Mouse (Mus musculus): ENCODE results near the gene Srsf7.
"Not testable (repeated sequence)": the region's sequence is repeated elsewhere in the genome, so short reads cannot be mapped to it uniquely, and the experiment has no call there.

Gene Srsf7

DNA sequence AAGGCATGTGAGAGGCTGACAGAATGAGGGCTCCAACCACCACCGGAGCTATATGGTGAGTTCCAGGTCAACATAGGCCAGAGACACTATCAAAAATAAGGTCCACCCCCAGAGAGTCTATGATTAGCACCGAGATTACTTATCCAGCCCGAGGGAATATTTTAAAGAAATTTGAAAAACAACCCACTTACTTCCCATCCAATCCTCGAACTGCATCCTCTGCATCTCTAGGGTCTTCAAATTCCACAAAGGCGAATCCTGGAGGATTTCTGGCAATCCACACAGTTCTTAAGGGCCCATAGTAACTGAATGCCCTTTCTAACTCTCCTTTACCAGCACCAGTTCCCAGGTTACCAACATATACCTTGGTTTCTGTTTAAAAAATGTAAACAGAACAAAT lies 1.4 kb downstream of the Srsf7 start:
- ATAC-seq (ENCODE audit: insufficient number of reproducible peaks, low FRiP score, low TSS enrichment): no peak

- ATAC-seq (ENCODE audit: insufficient number of reproducible peaks, low FRiP score, low TSS enrichment): no peak
Observed at GRCm38 (mm10) chr17:80199160-80199778, 7.8 kb downstream of the Srsf7 start.

DNA sequence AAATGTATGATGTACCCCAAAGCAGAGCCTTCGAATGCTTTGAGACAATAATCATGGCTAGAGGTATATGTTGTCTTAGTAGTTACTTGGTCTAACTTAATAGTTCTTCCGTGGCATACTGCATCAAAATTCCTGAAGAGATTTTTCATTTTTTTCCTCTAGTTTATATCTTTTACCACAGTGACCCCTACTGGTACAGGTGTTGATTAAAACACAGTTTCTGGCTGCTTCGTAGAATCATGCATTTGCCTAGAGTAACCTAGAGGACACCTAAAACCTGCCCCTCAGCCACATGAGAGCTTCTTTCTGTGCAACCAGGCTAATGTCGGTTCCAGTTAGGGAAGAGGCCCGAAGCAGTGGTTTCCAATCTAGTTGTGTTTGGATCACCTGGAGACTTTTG lies 14.0 kb downstream of the Srsf7 start:
- ATAC-seq (ENCODE audit: insufficient number of reproducible peaks, low FRiP score, low TSS enrichment): no peak

GRCm38 (mm10) chr17:80183615-80184014 lies 23.5 kb downstream of the Srsf7 start:
- no peak for ATAC-seq (ENCODE audit: insufficient number of reproducible peaks, low FRiP score, low TSS enrichment)

GRCm38 (mm10) chr17:80180468-80180867 lies 26.6 kb downstream of the Srsf7 start:
- ATAC-seq (ENCODE audit: insufficient number of reproducible peaks, low FRiP score, low TSS enrichment): no peak

DNA sequence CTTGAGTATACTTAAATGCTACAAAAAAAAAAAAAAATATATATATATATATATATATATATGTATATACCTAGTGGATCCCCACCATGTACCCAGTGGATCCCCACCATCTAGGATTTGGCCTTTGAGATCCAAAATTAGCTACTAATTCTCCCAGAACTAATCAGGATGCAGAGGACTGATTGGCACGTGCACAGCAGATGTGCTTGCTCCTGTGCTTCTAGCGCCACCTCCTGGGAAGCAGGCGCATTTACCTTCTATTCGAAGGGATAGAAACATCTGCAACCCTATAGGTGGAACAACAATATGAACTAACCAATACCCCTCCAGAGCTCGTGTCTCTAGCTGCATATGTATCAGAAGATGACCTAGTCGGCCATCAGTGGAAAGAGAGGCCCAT lies 27.1 kb downstream of the Srsf7 start:
- peak; percentile 61 for ATAC-seq (ENCODE audit: insufficient number of reproducible peaks, low FRiP score, low TSS enrichment)

DNA sequence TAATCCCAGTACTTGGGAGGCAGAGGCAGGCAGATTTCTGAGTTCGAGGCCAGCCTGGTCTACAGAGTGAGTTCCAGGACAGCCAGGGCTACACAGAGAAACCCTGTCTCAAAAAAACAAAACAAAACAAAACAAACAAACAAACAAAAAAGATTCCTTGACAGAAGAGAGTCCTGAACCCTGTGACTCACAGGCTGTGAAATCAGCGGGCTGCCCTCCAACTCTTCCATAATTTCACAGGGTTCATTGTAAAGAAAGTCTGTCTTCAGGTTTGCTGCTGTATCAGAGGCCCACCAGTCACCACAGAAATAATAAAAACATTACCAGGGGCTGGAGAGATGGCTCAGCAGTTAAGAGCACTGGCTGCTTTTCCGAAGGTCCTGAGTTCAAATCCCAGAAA lies 28.3 kb downstream of the Srsf7 start:
- not testable (repeated sequence) for ATAC-seq (ENCODE audit: insufficient number of reproducible peaks, low FRiP score, low TSS enrichment)

DNA sequence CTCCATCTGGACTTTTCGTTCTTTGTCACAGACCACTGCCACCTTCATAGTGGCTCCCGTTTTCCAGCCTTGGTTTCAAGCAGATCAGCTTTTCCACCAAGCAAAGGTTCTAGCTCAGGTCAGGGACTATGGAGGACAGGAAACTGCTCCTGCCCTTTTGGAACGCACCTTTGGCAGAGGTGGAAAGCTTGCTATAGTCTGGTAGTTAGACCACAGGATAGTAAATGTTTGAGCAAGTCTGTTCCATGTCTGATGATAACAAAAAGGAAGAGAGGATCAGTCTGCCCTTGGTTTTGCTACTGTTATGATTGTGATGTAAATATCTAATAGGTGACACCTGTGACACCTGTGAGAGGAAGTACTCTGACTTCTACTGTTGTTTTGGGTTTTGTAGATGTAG lies 31.1 kb downstream of the Srsf7 start:
- no peak for ATAC-seq (ENCODE audit: insufficient number of reproducible peaks, low FRiP score, low TSS enrichment)

- no peak for ATAC-seq (ENCODE audit: insufficient number of reproducible peaks, low FRiP score, low TSS enrichment)
Observed at GRCm38 (mm10) chr17:80175386-80175739, 31.7 kb downstream of the Srsf7 start.

GRCm38 (mm10) chr17:80174699-80175385 lies 32.3 kb downstream of the Srsf7 start:
- ATAC-seq (ENCODE audit: insufficient number of reproducible peaks, low FRiP score, low TSS enrichment): no peak

DNA sequence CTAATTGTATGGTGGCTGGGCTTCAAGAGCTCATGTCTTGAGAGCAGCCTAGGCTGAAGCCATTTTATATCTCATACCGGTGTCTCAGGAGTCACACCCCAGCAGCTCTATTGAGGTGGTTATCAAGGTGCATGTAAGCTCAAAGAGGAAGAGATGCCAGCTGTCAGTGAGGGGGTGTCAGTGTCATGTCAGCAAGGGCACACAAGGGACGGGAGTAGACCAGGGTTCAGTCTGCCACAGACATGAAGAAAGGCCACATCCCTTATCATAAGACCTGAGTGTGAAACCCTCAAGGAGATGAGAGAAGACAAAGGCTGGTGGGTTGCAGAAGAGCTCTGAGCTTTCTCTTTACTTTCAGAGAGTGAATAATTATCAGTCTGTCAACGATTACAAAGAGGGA lies 33.0 kb downstream of the Srsf7 start:
- no peak for ATAC-seq (ENCODE audit: insufficient number of reproducible peaks, low FRiP score, low TSS enrichment)

- no peak for ATAC-seq (ENCODE audit: insufficient number of reproducible peaks, low FRiP score, low TSS enrichment)
Observed at GRCm38 (mm10) chr17:80173708-80174107, 33.4 kb downstream of the Srsf7 start.

GRCm38 (mm10) chr17:80172761-80173160 lies 34.3 kb downstream of the Srsf7 start:
- ATAC-seq (ENCODE audit: insufficient number of reproducible peaks, low FRiP score, low TSS enrichment): no peak

DNA sequence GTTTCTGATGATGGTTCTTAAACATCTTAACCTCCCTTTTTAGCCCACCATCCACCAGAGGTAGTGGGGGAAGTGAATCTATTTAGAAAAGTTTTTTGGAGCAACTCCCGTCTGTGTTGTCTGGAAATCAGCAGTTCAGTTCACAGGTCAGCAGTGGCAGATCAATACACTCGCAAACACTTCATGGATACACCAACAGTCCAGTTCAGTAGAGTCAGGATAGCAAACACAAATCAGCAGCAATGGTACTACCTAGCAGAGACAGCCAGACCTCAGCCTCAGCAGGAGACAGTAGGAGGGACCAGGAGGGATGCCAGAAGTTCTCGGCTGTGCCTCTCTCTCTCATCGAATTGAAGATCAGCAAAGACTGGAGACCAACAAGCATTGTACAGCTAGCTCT lies 35.2 kb downstream of the Srsf7 start:
- no peak for ATAC-seq (ENCODE audit: insufficient number of reproducible peaks, low FRiP score, low TSS enrichment)

GRCm38 (mm10) chr17:80170951-80171350 lies 36.2 kb downstream of the Srsf7 start:
- peak; percentile 74 for ATAC-seq (ENCODE audit: insufficient number of reproducible peaks, low FRiP score, low TSS enrichment)

GRCm38 (mm10) chr17:80169792-80170191 lies 37.3 kb downstream of the Srsf7 start:
- no peak for ATAC-seq (ENCODE audit: insufficient number of reproducible peaks, low FRiP score, low TSS enrichment)

GRCm38 (mm10) chr17:80168425-80169182 lies 38.5 kb downstream of the Srsf7 start:
- ATAC-seq (ENCODE audit: insufficient number of reproducible peaks, low FRiP score, low TSS enrichment): peak; percentile 60

DNA sequence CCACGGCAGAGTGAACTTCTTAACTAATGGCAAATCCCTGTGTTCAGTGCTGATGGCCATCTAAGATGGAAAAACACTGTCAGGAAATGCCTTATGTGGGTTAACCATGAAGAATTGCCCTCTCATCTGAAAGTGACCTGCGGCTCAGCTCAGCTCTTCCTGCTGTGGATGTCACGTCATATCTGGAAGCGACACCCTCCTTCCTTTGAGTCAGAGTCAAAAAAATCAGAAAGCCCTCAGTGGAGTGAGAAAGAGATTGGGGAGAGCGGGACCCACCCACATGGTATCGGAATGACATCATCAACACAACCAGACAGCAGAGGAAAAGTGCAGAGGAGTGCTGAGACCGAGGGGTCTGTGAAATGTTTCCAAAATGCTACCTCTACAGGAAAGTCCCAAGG lies 39.3 kb downstream of the Srsf7 start:
- ATAC-seq (ENCODE audit: insufficient number of reproducible peaks, low FRiP score, low TSS enrichment): no peak

DNA sequence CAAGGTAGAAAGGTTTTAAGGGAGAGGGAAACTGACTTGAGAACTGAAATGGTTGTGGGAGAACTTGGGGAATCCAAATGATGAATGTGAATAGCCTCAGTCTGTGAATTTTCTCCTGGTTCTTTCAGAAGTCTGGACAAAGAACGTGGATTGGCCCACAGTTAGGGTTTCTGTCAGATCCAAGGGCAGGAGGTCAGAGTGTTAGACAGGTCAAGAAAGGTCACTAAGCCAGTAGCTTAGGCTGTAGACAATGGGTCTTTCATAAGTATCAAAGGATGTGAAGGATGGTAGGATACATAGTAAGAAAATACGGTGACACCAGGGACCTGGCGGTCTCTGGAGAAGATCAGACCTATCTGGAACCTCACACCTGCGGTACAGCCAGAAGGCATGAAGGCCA lies 39.7 kb downstream of the Srsf7 start:
- no peak for ATAC-seq (ENCODE audit: insufficient number of reproducible peaks, low FRiP score, low TSS enrichment)

DNA sequence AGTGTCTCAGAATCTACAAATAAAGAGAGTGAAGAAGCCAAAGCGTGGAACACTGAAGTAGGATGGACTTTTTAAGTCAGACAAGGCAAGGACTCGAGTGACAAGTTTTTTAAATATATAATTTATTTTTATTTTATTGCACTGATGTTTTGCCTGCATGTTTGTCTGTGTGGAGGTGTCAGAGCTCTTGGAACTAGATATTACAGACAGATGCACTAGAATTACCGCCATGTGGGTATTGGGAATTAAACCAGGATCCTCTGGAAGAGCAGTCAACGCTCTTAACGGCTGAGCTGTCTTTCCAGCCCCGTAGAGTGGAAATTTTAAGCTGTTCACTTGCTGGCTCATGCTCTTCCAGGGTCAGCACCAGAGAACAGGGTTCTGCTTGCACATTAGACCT lies 40.8 kb downstream of the Srsf7 start:
- no peak for ATAC-seq (ENCODE audit: insufficient number of reproducible peaks, low FRiP score, low TSS enrichment)

DNA sequence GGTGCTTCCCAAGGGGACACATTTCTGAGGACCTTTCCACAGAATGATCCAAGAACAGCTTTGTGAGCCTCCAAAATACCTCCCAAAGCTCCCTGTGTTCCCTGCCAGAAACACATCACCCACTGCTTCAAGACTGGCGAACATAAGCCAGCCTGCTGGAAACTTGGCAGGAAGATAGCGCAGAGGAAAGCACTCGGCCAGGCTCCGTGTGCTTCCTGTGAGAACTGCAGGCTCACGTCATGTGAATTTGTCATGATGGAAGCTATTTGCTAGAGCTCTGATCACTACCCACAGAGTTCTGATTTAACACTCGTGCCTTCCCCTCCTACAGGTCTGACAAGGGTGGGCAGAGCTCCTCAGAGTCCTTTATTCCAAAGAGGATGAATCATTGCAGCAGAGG lies 41.4 kb downstream of the Srsf7 start:
- peak; percentile 82 for ATAC-seq (ENCODE audit: insufficient number of reproducible peaks, low FRiP score, low TSS enrichment)

DNA sequence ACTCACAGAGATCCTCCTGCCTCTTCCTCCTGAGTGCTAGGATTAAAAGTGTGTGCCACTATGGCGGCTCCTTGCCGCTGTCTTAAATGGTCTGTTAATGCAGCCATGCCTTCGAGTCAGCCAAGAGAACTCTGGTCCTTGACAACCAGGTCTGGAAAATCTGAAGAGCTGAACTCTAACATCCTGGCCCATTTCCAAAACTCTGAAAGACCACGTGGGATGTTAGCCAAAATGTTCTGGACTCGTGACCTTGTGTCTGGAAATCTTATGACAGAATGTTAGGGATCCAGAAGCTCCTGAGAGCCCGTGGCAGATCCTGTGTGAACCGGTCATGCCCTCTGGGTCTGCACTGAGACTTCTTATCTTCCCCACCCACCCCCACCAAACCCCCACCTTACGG lies 43.1 kb downstream of the Srsf7 start:
- ATAC-seq (ENCODE audit: insufficient number of reproducible peaks, low FRiP score, low TSS enrichment): no peak
